Mouse (Mus musculus) monocyte, adult 2 months (primary cell): ENCODE measurements around the gene Sdr39u1.

ENCODE experiments used
- DNase-seq, 2 experiments: peaks; one replicate each; pipeline ENCODE4 v3.0.0; 2022; ENCODE audit warnings: low spot score in 2 of 2, low read depth in 1 of 2

Sdr39u1 gene

GRCm38 (mm10) chr14:55884713-55885113 is 15.4 kb downstream of the Sdr39u1 start, which contains the start of gene Khnyn:
Gene Khnyn, plus strand, starts transcription at chr14:55884947.
- peak; percentile 74 to 78 for DNase-seq

GRCm38 (mm10) chr14:55884166-55884565 is 15.9 kb downstream of the Sdr39u1 start, which contains the start of gene Cbln3:
Gene Cbln3, minus strand, starts transcription at chr14:55884392.
- no peak for DNase-seq

- DNase-seq: no peak
These were observed 16.4 kb downstream of the Sdr39u1 start for GRCm38 (mm10) chr14:55883663-55884062.

GRCm38 (mm10) chr14:55883149-55883661 is 16.9 kb downstream of the Sdr39u1 start:
- DNase-seq: no peak

- no peak for DNase-seq
These were observed 17.9 kb downstream of the Sdr39u1 start for GRCm38 (mm10) chr14:55882171-55882641.

- DNase-seq: no peak
These were observed 19.1 kb downstream of the Sdr39u1 start for GRCm38 (mm10) chr14:55880982-55881381.

GRCm38 (mm10) chr14:55879623-55880022 is 20.5 kb downstream of the Sdr39u1 start:
- peak in 1 of 2 experiments; percentile 63 for DNase-seq

GRCm38 (mm10) chr14:55878316-55878940 is 21.7 kb downstream of the Sdr39u1 start:
- DNase-seq: no peak

GRCm38 (mm10) chr14:55877469-55878315 is 22.4 kb downstream of the Sdr39u1 start:
- DNase-seq: no peak

- peak in 1 of 2 experiments; percentile 71 for DNase-seq
These were observed 26.1 kb downstream of the Sdr39u1 start for GRCm38 (mm10) chr14:55873714-55874683.

- no peak for DNase-seq
These were observed 26.8 kb downstream of the Sdr39u1 start for GRCm38 (mm10) chr14:55873242-55873713.

- DNase-seq: no peak
These were observed 27.5 kb downstream of the Sdr39u1 start for GRCm38 (mm10) chr14:55872551-55872950.

- DNase-seq: no peak
These were observed 28.1 kb downstream of the Sdr39u1 start for GRCm38 (mm10) chr14:55872039-55872438.

GRCm38 (mm10) chr14:55869538-55869937 is 30.6 kb downstream of the Sdr39u1 start:
- no peak for DNase-seq

- no peak for DNase-seq
These were observed 31.7 kb downstream of the Sdr39u1 start for GRCm38 (mm10) chr14:55868230-55869026.

- no peak for DNase-seq
These were observed 33.1 kb downstream of the Sdr39u1 start for GRCm38 (mm10) chr14:55866962-55867361.

- peak in 1 of 2 experiments; percentile 66 for DNase-seq
These were observed 36.3 kb downstream of the Sdr39u1 start for GRCm38 (mm10) chr14:55863773-55864172.

- no peak for DNase-seq
These were observed 37.1 kb downstream of the Sdr39u1 start for GRCm38 (mm10) chr14:55862970-55863369.

- DNase-seq: no peak
These were observed 37.9 kb downstream of the Sdr39u1 start for GRCm38 (mm10) chr14:55862186-55862585.

- no peak for DNase-seq
These were observed 42.5 kb downstream of the Sdr39u1 start for GRCm38 (mm10) chr14:55857588-55857987.
